Mouse (Mus musculus) stomach, embryonic 15.5 days (tissue): ENCODE results near the gene Ncam1. TPM values are rescaled to one million over a fixed set of nuclear protein-coding genes. Genes with fewer than 3 reads are reported as not detected.

ENCODE experiments used
- ATAC-seq: fragments of 200-750 bp; cut with Nextera tagmentation; 2 replicates; pipeline ENCODE4 v1.8.0; 2017; ENCODE audit warnings: low read depth, moderate number of reproducible peaks, moderate TSS enrichment; ENCODE audit not compliant: insufficient read depth, low FRiP score
- H3K27ac ChIP-seq: fragments of 300-500 bp; sonication (generic); 2 replicates; pipeline ENCODE4 v1.5.1; 2015; ENCODE audit warnings: mild to moderate bottlenecking, inconsistent platforms
- H3K27me3 ChIP-seq: fragments of 300-500 bp; sonication (generic); replicated peaks from 2 replicates; pipeline ENCODE4 v1.6.1; 2015; ENCODE audit warnings: inconsistent platforms
- H3K36me3 ChIP-seq: fragments of 300-500 bp; sonication (generic); 2 replicates; pipeline ENCODE4 v1.6.1; 2015; ENCODE audit warnings: inconsistent platforms
- H3K4me1 ChIP-seq: fragments of 300-500 bp; sonication (generic); 2 replicates; pipeline ENCODE4 v1.6.1; 2015; ENCODE audit warnings: inconsistent platforms
- H3K4me2 ChIP-seq: fragments of 300-500 bp; sonication (generic); 2 replicates; pipeline ENCODE4 v1.6.1; 2015; ENCODE audit warnings: mild to moderate bottlenecking, inconsistent platforms
- H3K4me3 ChIP-seq: fragments of 300-500 bp; sonication (generic); replicated peaks from 2 replicates; pipeline ENCODE4 v1.5.1; 2015; ENCODE audit warnings: inconsistent platforms
- H3K9ac ChIP-seq: fragments of 300-500 bp; sonication (generic); 2 replicates; pipeline ENCODE4 v1.6.1; 2015; ENCODE audit warnings: inconsistent platforms
- H3K9me3 ChIP-seq: fragments of 300-500 bp; sonication (generic); 2 replicates; pipeline ENCODE4 v1.6.1; 2016; ENCODE audit warnings: inconsistent platforms
- WGBS: fragments of 180-500 bp; shearing (Covaris S2); methylation state at CpG from one replicate; pipeline ENCODE4 v1.1.7; 2015; 5-methylcytosine and 5-hydroxymethylcytosine counted together
- polyA plus RNA-seq: library from polyadenylated mRNA; unstranded; fragments of >200 nt; fragmentation: Nextera tagmentation; extraction: Ambion mirVana; gene quantifications from 2 replicates; pipeline ENCODE4 v1.2.1, GENCODE M21; 2015

The Ncam1 gene
- polyA plus RNA-seq, 1 experiment from 2014 or later = 95.4 TPM

DNA sequence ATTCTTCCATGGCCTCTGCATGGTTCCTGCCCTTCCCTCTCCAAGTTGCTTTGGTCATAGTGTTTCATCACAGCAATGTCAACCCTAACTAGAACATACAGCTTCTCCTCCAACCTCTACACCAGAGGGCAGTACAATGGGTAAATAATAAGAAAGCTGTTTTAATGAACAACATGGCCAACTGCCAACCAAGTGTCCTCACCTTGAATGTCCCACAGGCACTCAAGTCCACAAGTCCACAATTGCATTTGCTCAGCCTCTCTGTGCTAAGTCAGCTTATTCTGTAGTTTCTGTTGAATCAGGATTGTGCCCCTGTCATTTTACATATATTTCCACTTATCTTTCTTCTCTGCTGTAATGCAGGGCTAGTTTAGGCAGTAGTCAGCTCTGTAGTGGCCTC is 91.1 kb downstream of the Ncam1 start:
- ATAC-seq = no peak
- H3K36me3 ChIP-seq = no peaks in the 10 kb centered on the region
- no peaks in the 10 kb centered on the region for H3K27me3 ChIP-seq
- no peaks in the 10 kb centered on the region for H3K9me3 ChIP-seq
- H3K4me1 ChIP-seq = no peaks in the 10 kb centered on the region
- H3K9ac ChIP-seq = no peak overlapping the region
- H3K4me3 ChIP-seq = no peak overlapping the region
- no peak overlapping the region for H3K4me2 ChIP-seq
- no peak overlapping the region for H3K27ac ChIP-seq

GRCm38 (mm10) chr9:49704196-49704967 is 94.3 kb downstream of the Ncam1 start:
- Histone ChIP-seq H3K9ac (no peak overlapping the region), H3K27me3 (no peaks in the 10 kb centered on the region), H3K36me3 (no peaks in the 10 kb centered on the region), H3K9me3 (no peaks in the 10 kb centered on the region), H3K4me2 (no peak overlapping the region), H3K4me3 (no peak overlapping the region), H3K27ac (no peak overlapping the region), H3K4me1 (no peaks in the 10 kb centered on the region)
- 85% methylated on average over 9 of the region's 9 CpGs for WGBS
- ATAC-seq = no peak

- H3K36me3 ChIP-seq = no peaks in the 10 kb centered on the region
- ATAC-seq = no peak
- no peaks in the 10 kb centered on the region for H3K4me1 ChIP-seq
- H3K27ac ChIP-seq = no peak overlapping the region
- no peaks in the 10 kb centered on the region for H3K27me3 ChIP-seq
- no peak overlapping the region for H3K4me2 ChIP-seq
- H3K4me3 ChIP-seq = no peak overlapping the region
- WGBS = 63% methylated on average over 7 of the region's 7 CpGs
- no peak overlapping the region for H3K9ac ChIP-seq
- no peaks in the 10 kb centered on the region for H3K9me3 ChIP-seq
Measured at GRCm38 (mm10) chr9:49695371-49695770, 103.4 kb downstream of the Ncam1 start.

- no peak overlapping the region for H3K9ac ChIP-seq
- no peaks in the 10 kb centered on the region for H3K27me3 ChIP-seq
- no peak overlapping the region for H3K4me2 ChIP-seq
- H3K36me3 ChIP-seq = no peaks in the 10 kb centered on the region
- H3K27ac ChIP-seq = no peak overlapping the region
- WGBS = 82% methylated on average over 11 of the region's 11 CpGs
- no peak for ATAC-seq
- no peaks in the 10 kb centered on the region for H3K9me3 ChIP-seq
- no peaks in the 10 kb centered on the region for H3K4me1 ChIP-seq
- H3K4me3 ChIP-seq = no peak overlapping the region
Measured at GRCm38 (mm10) chr9:49692791-49693190, 105.9 kb downstream of the Ncam1 start.

DNA sequence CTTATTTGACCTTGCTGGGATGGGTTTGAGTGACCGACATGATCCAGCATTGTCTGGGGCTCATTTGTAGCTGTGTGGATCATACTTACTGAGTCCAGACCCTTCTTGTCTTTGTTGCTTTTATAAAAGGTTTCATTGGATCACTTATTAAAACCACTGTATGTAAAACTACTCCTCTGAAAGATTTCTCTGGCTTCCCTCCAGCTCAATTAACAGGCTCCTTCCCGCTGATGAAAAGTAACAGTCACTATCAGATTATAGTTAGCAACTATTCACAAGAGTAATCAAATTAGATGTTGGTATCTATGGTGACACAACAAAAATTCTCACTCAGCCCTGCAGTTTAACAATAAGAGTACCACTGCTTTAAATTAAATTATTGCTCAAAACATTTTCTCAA is 107.4 kb downstream of the Ncam1 start:
- no peak for ATAC-seq
- Histone ChIP-seq H3K9me3 (no peaks in the 10 kb centered on the region), H3K36me3 (no peaks in the 10 kb centered on the region), H3K27ac (no peak overlapping the region), H3K27me3 (no peaks in the 10 kb centered on the region), H3K4me2 (no peak overlapping the region), H3K4me3 (no peak overlapping the region), H3K9ac (no peak overlapping the region), H3K4me1 (no peaks in the 10 kb centered on the region)
- 78% methylated on average over 2 of the region's 2 CpGs for WGBS

GRCm38 (mm10) chr9:49683566-49684273 is 115.0 kb downstream of the Ncam1 start:
- H3K27me3 ChIP-seq = no peaks in the 10 kb centered on the region
- no peaks in the 10 kb centered on the region for H3K9me3 ChIP-seq
- no peaks in the 10 kb centered on the region for H3K4me1 ChIP-seq
- 67% methylated on average over 8 of the region's 8 CpGs for WGBS
- H3K9ac ChIP-seq = no peak overlapping the region
- H3K27ac ChIP-seq = no peak overlapping the region
- no peak overlapping the region for H3K4me3 ChIP-seq
- H3K4me2 ChIP-seq = no peak overlapping the region
- no peak for ATAC-seq
- H3K36me3 ChIP-seq = no peaks in the 10 kb centered on the region

GRCm38 (mm10) chr9:49681848-49682469 is 116.8 kb downstream of the Ncam1 start:
- Histone ChIP-seq H3K4me1 (no peaks in the 10 kb centered on the region), H3K27ac (no peak overlapping the region), H3K9ac (no peak overlapping the region), H3K4me2 (no peak overlapping the region), H3K36me3 (no peaks in the 10 kb centered on the region), H3K4me3 (no peak overlapping the region), H3K9me3 (no peaks in the 10 kb centered on the region), H3K27me3 (no peaks in the 10 kb centered on the region)
- ATAC-seq = no peak
- WGBS = 78% methylated on average over 7 of the region's 7 CpGs

- Histone ChIP-seq H3K27me3 (no peaks in the 10 kb centered on the region), H3K4me1 (no peaks in the 10 kb centered on the region), H3K4me3 (no peak overlapping the region), H3K4me2 (no peak overlapping the region), H3K9ac (no peak overlapping the region), H3K9me3 (no peaks in the 10 kb centered on the region), H3K36me3 (no peaks in the 10 kb centered on the region), H3K27ac (no peak overlapping the region)
- WGBS = 53% methylated on average over 3 of the region's 3 CpGs
- no peak for ATAC-seq
Measured at GRCm38 (mm10) chr9:49679270-49679669, 119.5 kb downstream of the Ncam1 start.

GRCm38 (mm10) chr9:49675696-49676465 is 122.8 kb downstream of the Ncam1 start:
- Histone ChIP-seq H3K4me3 (no peak overlapping the region), H3K9me3 (no peaks in the 10 kb centered on the region), H3K9ac (no peak overlapping the region), H3K27me3 (no peaks in the 10 kb centered on the region), H3K4me1 (no peaks in the 10 kb centered on the region), H3K27ac (no peak overlapping the region), H3K4me2 (no peak overlapping the region), H3K36me3 (no peaks in the 10 kb centered on the region)
- no peak for ATAC-seq
- WGBS = 62% methylated on average over 9 of the region's 9 CpGs

DNA sequence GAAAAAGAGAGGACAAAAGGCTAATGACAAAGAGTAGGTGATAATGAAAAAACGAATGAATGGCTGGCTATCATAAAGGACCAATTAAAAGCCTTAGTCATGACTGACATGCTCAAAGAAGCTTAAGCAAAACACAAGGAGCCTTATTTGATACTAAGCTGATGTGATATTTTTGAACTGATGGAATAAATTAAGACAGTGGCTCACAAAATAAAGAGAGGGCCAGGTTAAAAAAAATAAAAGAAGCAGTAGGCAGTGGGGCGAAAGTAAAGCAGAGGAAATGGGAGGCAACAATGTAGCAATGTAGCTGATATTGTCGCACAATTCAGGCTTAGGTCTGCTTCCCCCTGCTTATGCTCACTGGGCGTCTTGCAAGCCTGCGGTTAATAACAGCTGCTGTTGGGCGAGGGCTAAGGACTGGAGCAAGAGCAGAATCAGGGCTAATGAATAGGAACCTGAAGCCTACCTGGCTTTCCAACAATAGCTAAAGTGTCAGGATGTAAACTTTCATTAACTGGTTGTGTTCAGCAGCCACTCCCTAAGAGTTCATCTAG is 126.0 kb downstream of the Ncam1 start:
- H3K27me3 ChIP-seq = no peaks in the 10 kb centered on the region
- no peak for ATAC-seq
- no peak overlapping the region for H3K9ac ChIP-seq
- 66% methylated on average over 6 of the region's 6 CpGs for WGBS
- H3K4me1 ChIP-seq = no peaks in the 10 kb centered on the region
- H3K9me3 ChIP-seq = no peaks in the 10 kb centered on the region
- no peak overlapping the region for H3K4me3 ChIP-seq
- no peak overlapping the region for H3K27ac ChIP-seq
- H3K36me3 ChIP-seq = no peaks in the 10 kb centered on the region
- H3K4me2 ChIP-seq = no peak overlapping the region

DNA sequence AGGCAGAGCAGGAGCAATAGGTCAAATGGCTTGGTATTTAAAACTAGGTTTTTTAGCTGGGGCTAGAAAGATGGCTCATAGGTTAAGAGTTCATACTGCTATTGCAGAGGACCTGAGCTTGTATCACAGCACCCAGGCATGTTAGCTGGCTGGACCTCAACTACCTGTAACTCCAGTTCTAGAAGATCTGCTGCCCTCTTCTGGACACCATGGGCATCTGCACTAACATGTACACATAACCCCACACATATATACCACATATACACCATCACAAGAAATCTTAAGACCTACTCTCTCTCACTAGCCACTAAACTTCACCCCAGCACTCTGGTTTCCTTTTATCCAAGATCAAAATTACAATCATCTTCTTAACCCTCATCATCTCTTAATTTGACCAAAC is 131.7 kb downstream of the Ncam1 start:
- no peaks in the 10 kb centered on the region for H3K9me3 ChIP-seq
- H3K36me3 ChIP-seq = 0 out of 2 replicates have a peak, but pooled peaks cover 2% of the 10 kb centered on the region
- no peak for ATAC-seq
- H3K27ac ChIP-seq = no peak overlapping the region
- no peak overlapping the region for H3K9ac ChIP-seq
- no peaks in the 10 kb centered on the region for H3K27me3 ChIP-seq
- H3K4me3 ChIP-seq = no peak overlapping the region
- H3K4me2 ChIP-seq = no peak overlapping the region
- no peaks in the 10 kb centered on the region for H3K4me1 ChIP-seq
